ENCODE assay signal across 10 mouse cellular contexts in the genomic region with DNA sequence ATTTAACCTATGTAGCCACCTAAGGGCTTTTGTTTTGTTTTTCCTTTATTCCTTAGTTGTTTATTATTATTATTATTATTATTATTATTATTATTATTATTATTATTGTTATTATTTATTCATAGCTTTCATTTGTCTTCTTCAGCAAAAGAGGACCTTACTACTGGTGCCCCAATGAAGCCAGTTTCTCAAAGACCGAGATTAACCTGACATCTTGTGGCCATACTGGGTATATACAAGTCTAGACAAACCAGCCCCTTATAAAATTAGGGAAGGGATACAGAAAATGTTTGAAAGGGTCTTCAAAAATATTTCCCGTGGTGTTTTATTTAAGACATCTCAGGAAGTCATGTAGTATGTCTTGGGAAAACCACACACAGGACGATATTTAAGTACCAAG. TPM values are rescaled to one million over a fixed set of nuclear protein-coding genes. Genes with fewer than 3 reads are reported as not detected.
A peak's percentile ranks its signal among the peaks of the same experiment; 100 is the strongest.
DNase-seq lines count a peak whose midpoint lies in the region; ATAC-seq and TF ChIP-seq lines count a peak whose summit lies in the region.
"Had no signal": no experiment of that assay in that cellular context is flagged by ENCODE, and none has a peak within 500 bp of the region (broad histone marks: within the 10 kb centered on the region; RNA-seq: fewer than 3 reads in every experiment).

No protein-coding gene starts in this region.

- peak; percentile 65 for TF ChIP-seq CTCF in liver, postnatal 0 days (IDR thresholded peaks at IDR 0.05; ENCODE audit: low read depth)

- 4% methylated on average over 3 of the region's 3 CpGs for WGBS in liver, postnatal 0 days (ENCODE audit: insufficient replicate concordance)
- WGBS in liver, embryonic 12.5 days (ENCODE audit: insufficient replicate concordance) = 9% methylated on average over 3 of the region's 3 CpGs
- WGBS in hindbrain, embryonic 12.5 days = 8% methylated on average over 3 of the region's 3 CpGs
- WGBS in midbrain, embryonic 15.5 days = 10% methylated on average over 3 of the region's 3 CpGs

- no peak overlapping the region for H3K27ac ChIP-seq in liver, postnatal 0 days (ENCODE audit: low read depth)
- no peak overlapping the region for H3K27ac ChIP-seq in liver, embryonic 12.5 days
- no peak overlapping the region for H3K27ac ChIP-seq in hindbrain, embryonic 12.5 days
- no peak overlapping the region for H3K27ac ChIP-seq in midbrain, embryonic 15.5 days
- H3K27ac ChIP-seq: liver, embryonic 13.5 days had no signal

- DNase-seq in adrenal gland, postnatal 14 days = peak; percentile 31
- no peak for DNase-seq in adrenal gland, adult 8-10 months
- no peak for DNase-seq in liver, postnatal 0 days
- peak; percentile 45 for DNase-seq in cerebellum, adult 11-12 months
- no peak for DNase-seq in ovary, postnatal 14 days (ENCODE audit: low spot score)
- DNase-seq: liver, embryonic 13.5 days had no signal

- H3K4me3 ChIP-seq in liver, postnatal 0 days (ENCODE audit: low read depth, low read length) = no peak overlapping the region
- H3K4me3 ChIP-seq in liver, embryonic 12.5 days = no peak overlapping the region
- no peak overlapping the region for H3K4me3 ChIP-seq in hindbrain, embryonic 12.5 days
- H3K4me3 ChIP-seq in midbrain, embryonic 15.5 days = no peak overlapping the region
- H3K4me3 ChIP-seq: liver, embryonic 13.5 days had no signal

- H3K4me1 ChIP-seq in liver, postnatal 0 days (ENCODE audit: insufficient read depth) = no peaks in the 10 kb centered on the region
- 0 out of 2 replicates have a peak, but pooled peaks cover 3% of the 10 kb centered on the region for H3K4me1 ChIP-seq in liver, embryonic 12.5 days
- H3K4me1 ChIP-seq in hindbrain, embryonic 12.5 days = peaks cover 12% of the 10 kb centered on the region
- peaks cover 9% of the 10 kb centered on the region; the same call in 1 of the 2 replicates for H3K4me1 ChIP-seq in midbrain, embryonic 15.5 days

- no peaks in the 10 kb centered on the region for H3K27me3 ChIP-seq in liver, postnatal 0 days (ENCODE audit: insufficient read depth, low read length)
- H3K27me3 ChIP-seq in liver, embryonic 12.5 days (replicated peaks) = no peaks in the 10 kb centered on the region
- H3K27me3 ChIP-seq in hindbrain, embryonic 12.5 days = no peaks in the 10 kb centered on the region
- no peaks in the 10 kb centered on the region for H3K27me3 ChIP-seq in midbrain, embryonic 15.5 days (replicated peaks)
- H3K27me3 ChIP-seq: liver, embryonic 13.5 days had no signal

- no peak for TF ChIP-seq EP300 in liver, postnatal 0 days (IDR thresholded peaks at IDR 0.05; ENCODE audit: low read depth)

- peak; percentile 43; the same call in 1 of the 2 replicates for ATAC-seq in liver, postnatal 0 days
- ATAC-seq in liver, embryonic 12.5 days = no peak
- peak; percentile 67; the same call in 1 of the 2 replicates for ATAC-seq in hindbrain, embryonic 12.5 days (ENCODE audit: low FRiP score)
- peak; percentile 70; the same call in 1 of the 2 replicates for ATAC-seq in midbrain, embryonic 15.5 days (replicated peaks)

- H3K36me3 ChIP-seq in liver, postnatal 0 days (replicated peaks; ENCODE audit: insufficient read depth, low read length) = no peaks in the 10 kb centered on the region
- H3K36me3 ChIP-seq in liver, embryonic 12.5 days = no peaks in the 10 kb centered on the region
- no peaks in the 10 kb centered on the region for H3K36me3 ChIP-seq in hindbrain, embryonic 12.5 days
- H3K36me3 ChIP-seq in midbrain, embryonic 15.5 days (replicated peaks) = no peaks in the 10 kb centered on the region
- H3K36me3 ChIP-seq: liver, embryonic 13.5 days had no signal

- no peaks in the 10 kb centered on the region for H3K9me3 ChIP-seq in liver, postnatal 0 days (ENCODE audit: low read length)
- no peaks in the 10 kb centered on the region for H3K9me3 ChIP-seq in liver, embryonic 12.5 days (replicated peaks)
- H3K9me3 ChIP-seq in hindbrain, embryonic 12.5 days (replicated peaks) = no peaks in the 10 kb centered on the region
- H3K9me3 ChIP-seq in midbrain, embryonic 15.5 days = no peaks in the 10 kb centered on the region
- H3K9me3 ChIP-seq: liver, embryonic 13.5 days had no signal

- no peak overlapping the region for H3K4me2 ChIP-seq in liver, postnatal 0 days (ENCODE audit: low read depth, low read length)
- no peak overlapping the region for H3K4me2 ChIP-seq in liver, embryonic 12.5 days
- no peak overlapping the region for H3K4me2 ChIP-seq in hindbrain, embryonic 12.5 days (replicated peaks)
- H3K4me2 ChIP-seq in midbrain, embryonic 15.5 days = no peak overlapping the region
- H3K4me2 ChIP-seq: liver, embryonic 13.5 days had no signal

- no peak overlapping the region for H3K9ac ChIP-seq in liver, postnatal 0 days (replicated peaks)
- H3K9ac ChIP-seq in liver, embryonic 12.5 days = no peak overlapping the region
- H3K9ac ChIP-seq in hindbrain, embryonic 12.5 days = no peak overlapping the region
- H3K9ac ChIP-seq in midbrain, embryonic 15.5 days = no peak overlapping the region
- H3K9ac ChIP-seq: liver, embryonic 13.5 days had no signal

RNA-seq across cellular contexts. Expression of a gene that starts 44.7 kb away (rescaled TPM):
- not detected in 2 replicates for total RNA-seq in adrenal gland, postnatal 14 days (2021)
- not detected for total RNA-seq in adrenal gland, adult 8-10 months (2022)
- not detected in 2 replicates for polyA plus RNA-seq in liver, postnatal 0 days (2015; fragmentation: Nextera tagmentation; extraction: Ambion mirVana)
- polyA plus RNA-seq in liver, embryonic 12.5 days (2016; fragmentation: Nextera tagmentation; extraction: Ambion mirVana) = not detected in 2 replicates
- polyA plus RNA-seq in hindbrain, embryonic 12.5 days (2016; fragmentation: Nextera tagmentation; extraction: Ambion mirVana) = not detected in 2 replicates
- polyA plus RNA-seq in midbrain, embryonic 15.5 days (2015; fragmentation: Nextera tagmentation; extraction: Ambion mirVana) = not detected in 2 replicates
- polyA plus RNA-seq: C2C12; liver, embryonic 13.5 days had no signal

Comparison
In these comparisons a context has a peak if more than half of its experiments do, and no peak if none do; other contexts are left out.
1. DNase-seq: peak in adrenal gland, postnatal 14 days (single experiment) and cerebellum, adult 11-12 months (single experiment); none in adrenal gland, adult 8-10 months (single experiment), liver, postnatal 0 days (single experiment) and ovary, postnatal 14 days (single experiment).